Mouse (Mus musculus): ENCODE measurements around the gene Prss50.

DNA sequence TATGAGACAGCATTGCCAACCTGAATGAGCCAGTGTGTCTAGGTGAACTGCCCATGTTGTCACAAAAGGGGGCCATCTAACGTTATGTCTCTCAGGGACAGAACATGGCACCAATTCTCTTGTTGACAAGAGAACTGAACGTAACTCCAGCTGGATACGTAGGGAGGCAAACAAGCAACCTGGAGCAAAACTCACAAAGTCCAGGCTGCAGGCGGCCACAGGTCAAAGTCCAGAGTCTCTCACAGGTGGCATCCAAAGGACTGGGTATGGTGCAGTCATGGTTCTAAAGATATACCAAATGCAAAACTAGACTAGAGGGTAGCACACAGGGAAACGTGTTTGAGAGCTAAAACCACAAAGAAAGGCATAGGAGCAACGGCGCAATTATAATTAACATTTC, 36.3 kb upstream of the Prss50 start:
- TF ChIP-seq POLR2A (IDR thresholded peaks at IDR 0.05; ENCODE audit: extremely low read depth, insufficient read depth, low read length) (no peak), CTCF (IDR thresholded peaks at IDR 0.05; ENCODE audit: low read depth, low read length) (no peak)
